Mouse (Mus musculus): ENCODE data around the gene Vwa1. TPM values are rescaled to one million over a fixed set of nuclear protein-coding genes. Genes with fewer than 3 reads are reported as not detected.
"Not testable (repeated sequence)": the region's sequence is repeated elsewhere in the genome, so short reads cannot be mapped to it uniquely, and the experiment has no call there.

Gene Vwa1
- polyA plus RNA-seq, 1 experiment from 2014 or later: 9.2 TPM

- Histone ChIP-seq H3K36me3 (peaks cover 4% of the 10 kb centered on the region; the same call in 1 of the 2 replicates), H3K4me1 (peaks cover 19% of the 10 kb centered on the region), H3K27me3 (no peaks in the 10 kb centered on the region), H3K4me2 (replicated peaks) (peak overlapping the region; percentile 91), H3K9ac (peak overlapping the region; percentile 84), H3K27ac (peak overlapping the region; percentile 46; the same call in 1 of the 2 replicates), H3K9me3 (no peaks in the 10 kb centered on the region), H3K4me3 (peak overlapping the region; percentile 97)
- 4% methylated on average over 28 of the region's 28 CpGs for WGBS
- ATAC-seq (ENCODE audit: insufficient number of reproducible peaks, insufficient read depth, low FRiP score, low TSS enrichment): no peak
These were observed 13.0 kb downstream of the Vwa1 start for GRCm38 (mm10) chr4:155761356-155762099.

- under 1% methylated on average over 68 of the region's 68 CpGs for WGBS
- peaks cover 19% of the 10 kb centered on the region for H3K4me1 ChIP-seq
- peak; percentile 94 for ATAC-seq (ENCODE audit: insufficient number of reproducible peaks, insufficient read depth, low FRiP score, low TSS enrichment)
These were observed 13.7 kb downstream of the Vwa1 start, which contains the start of gene Atad3a for GRCm38 (mm10) chr4:155760613-155761355. TSS of gene Atad3a (minus strand) at chr4:155761093.

GRCm38 (mm10) chr4:155759862-155760612, 14.5 kb downstream of the Vwa1 start:
- WGBS: 2% methylated on average over 10 of the region's 10 CpGs
- peak overlapping the region; percentile 91 for H3K4me2 ChIP-seq (replicated peaks)
- H3K36me3 ChIP-seq: peaks cover 17% of the 10 kb centered on the region
- no peaks in the 10 kb centered on the region for H3K27me3 ChIP-seq
- ATAC-seq (ENCODE audit: insufficient number of reproducible peaks, insufficient read depth, low FRiP score, low TSS enrichment): no peak
- H3K9ac ChIP-seq: peak overlapping the region; percentile 75
- H3K4me1 ChIP-seq: peaks cover 19% of the 10 kb centered on the region
- H3K27ac ChIP-seq: 0 out of 2 replicates have a peak overlapping the region, but pooled peaks have one; percentile 41
- no peaks in the 10 kb centered on the region for H3K9me3 ChIP-seq
- H3K4me3 ChIP-seq: peak overlapping the region; percentile 97

More at GRCm38 (mm10) chr4:155760613-155761355, 13.7 kb downstream of the Vwa1 start, which contains the start of gene Atad3a:
- Histone ChIP-seq H3K4me2 (replicated peaks) (peak within 1 kb of the TSS; percentile 91), H3K27me3 (no peaks in the 10 kb centered on the region), H3K27ac (peak within 1 kb of the TSS; percentile 46; the same call in 1 of the 2 replicates), H3K36me3 (peaks cover 11% of the 10 kb centered on the region), H3K9me3 (no peaks in the 10 kb centered on the region), H3K9ac (peak within 1 kb of the TSS; percentile 84), H3K4me3 (peak within 1 kb of the TSS; percentile 97)

GRCm38 (mm10) chr4:155757011-155757410, 17.5 kb downstream of the Vwa1 start:
- 93% methylated on average over 12 of the region's 12 CpGs for WGBS

GRCm38 (mm10) chr4:155746575-155747490, 27.7 kb downstream of the Vwa1 start:
- no peak for ATAC-seq (ENCODE audit: insufficient number of reproducible peaks, insufficient read depth, low FRiP score, low TSS enrichment)
- 89% methylated on average over 17 of the region's 17 CpGs for WGBS

More at GRCm38 (mm10) chr4:155757011-155757410, 17.5 kb downstream of the Vwa1 start:
- H3K27ac ChIP-seq: no peak overlapping the region
- no peaks in the 10 kb centered on the region for H3K9me3 ChIP-seq
- no peak overlapping the region for H3K9ac ChIP-seq
- H3K36me3 ChIP-seq: peaks cover 45% of the 10 kb centered on the region
- no peaks in the 10 kb centered on the region for H3K27me3 ChIP-seq
- no peak for ATAC-seq (ENCODE audit: insufficient number of reproducible peaks, insufficient read depth, low FRiP score, low TSS enrichment)
- H3K4me1 ChIP-seq: peaks cover 19% of the 10 kb centered on the region
- H3K4me2 ChIP-seq (replicated peaks): no peak overlapping the region
- H3K4me3 ChIP-seq: no peak overlapping the region

GRCm38 (mm10) chr4:155746036-155746548, 28.4 kb downstream of the Vwa1 start:
- Histone ChIP-seq H3K4me2 (replicated peaks) (no peak overlapping the region), H3K36me3 (peaks cover 90% of the 10 kb centered on the region), H3K27ac (no peak overlapping the region), H3K4me1 (no peaks in the 10 kb centered on the region), H3K9ac (no peak overlapping the region), H3K27me3 (no peaks in the 10 kb centered on the region), H3K4me3 (no peak overlapping the region), H3K9me3 (no peaks in the 10 kb centered on the region)
- no peak for ATAC-seq (ENCODE audit: insufficient number of reproducible peaks, insufficient read depth, low FRiP score, low TSS enrichment)
- WGBS: 89% methylated on average over 8 of the region's 8 CpGs

More at GRCm38 (mm10) chr4:155746575-155747490, 27.7 kb downstream of the Vwa1 start:
- no peaks in the 10 kb centered on the region for H3K4me1 ChIP-seq
- no peak overlapping the region for H3K4me3 ChIP-seq
- peaks cover 91% of the 10 kb centered on the region for H3K36me3 ChIP-seq
- no peak overlapping the region for H3K9ac ChIP-seq
- H3K9me3 ChIP-seq: no peaks in the 10 kb centered on the region
- no peaks in the 10 kb centered on the region for H3K27me3 ChIP-seq
- no peak overlapping the region for H3K27ac ChIP-seq
- no peak overlapping the region for H3K4me2 ChIP-seq (replicated peaks)

- H3K9me3 ChIP-seq: no peaks in the 10 kb centered on the region
- H3K27me3 ChIP-seq: no peaks in the 10 kb centered on the region
- no peak overlapping the region for H3K4me2 ChIP-seq (replicated peaks)
- no peak overlapping the region for H3K27ac ChIP-seq
- WGBS: 90% methylated on average over 5 of the region's 5 CpGs
- no peak for ATAC-seq (ENCODE audit: insufficient number of reproducible peaks, insufficient read depth, low FRiP score, low TSS enrichment)
- no peaks in the 10 kb centered on the region for H3K4me1 ChIP-seq
- no peak overlapping the region for H3K9ac ChIP-seq
- no peak overlapping the region for H3K4me3 ChIP-seq
- H3K36me3 ChIP-seq: peaks cover 90% of the 10 kb centered on the region
These were observed 29.4 kb downstream of the Vwa1 start for GRCm38 (mm10) chr4:155745136-155745535.

GRCm38 (mm10) chr4:155744474-155744873, 30.0 kb downstream of the Vwa1 start:
- Histone ChIP-seq H3K4me2 (replicated peaks) (no peak overlapping the region), H3K27ac (no peak overlapping the region), H3K36me3 (peaks cover 90% of the 10 kb centered on the region), H3K9me3 (no peaks in the 10 kb centered on the region), H3K9ac (no peak overlapping the region), H3K4me1 (no peaks in the 10 kb centered on the region), H3K4me3 (no peak overlapping the region), H3K27me3 (no peaks in the 10 kb centered on the region)
- WGBS: 92% methylated on average over 8 of the region's 8 CpGs
- ATAC-seq (ENCODE audit: insufficient number of reproducible peaks, insufficient read depth, low FRiP score, low TSS enrichment): no peak

- ATAC-seq (ENCODE audit: insufficient number of reproducible peaks, insufficient read depth, low FRiP score, low TSS enrichment): no peak
- 0 out of 2 replicates have a peak, but pooled peaks cover 3% of the 10 kb centered on the region for H3K4me1 ChIP-seq
These were observed 31.8 kb downstream of the Vwa1 start for GRCm38 (mm10) chr4:155742684-155743083.

GRCm38 (mm10) chr4:155740681-155741080, 33.8 kb downstream of the Vwa1 start:
- Histone ChIP-seq H3K4me1 (peaks cover 12% of the 10 kb centered on the region), H3K36me3 (peaks cover 69% of the 10 kb centered on the region)
- H3K9ac ChIP-seq; H3K4me3 ChIP-seq; H3K27me3 ChIP-seq; H3K27ac ChIP-seq; H3K9me3 ChIP-seq; ATAC-seq (ENCODE audit: insufficient number of reproducible peaks, insufficient read depth, low FRiP score, low TSS enrichment); H3K4me2 ChIP-seq (replicated peaks): not testable (repeated sequence)
- 85% methylated on average over 10 of the region's 10 CpGs for WGBS

More at GRCm38 (mm10) chr4:155742684-155743083, 31.8 kb downstream of the Vwa1 start:
- no peak overlapping the region for H3K9ac ChIP-seq
- H3K27me3 ChIP-seq: no peaks in the 10 kb centered on the region
- H3K4me2 ChIP-seq (replicated peaks): no peak overlapping the region
- 92% methylated on average over 5 of the region's 5 CpGs for WGBS
- no peaks in the 10 kb centered on the region for H3K9me3 ChIP-seq
- H3K36me3 ChIP-seq: peaks cover 75% of the 10 kb centered on the region
- H3K4me3 ChIP-seq: no peak overlapping the region
- no peak overlapping the region for H3K27ac ChIP-seq
